Mouse (Mus musculus) heart, embryonic 14.5 days (tissue): ENCODE measurements around the gene Rhoj. TPM values are rescaled to one million over a fixed set of nuclear protein-coding genes. Genes with fewer than 3 reads are reported as not detected.
A peak's percentile ranks its signal among the peaks of the same experiment; 100 is the strongest.

Source experiments
- ATAC-seq: fragments of 200-750 bp; cut with Nextera tagmentation; 2 replicates; pipeline ENCODE4 v1.8.0; 2017; ENCODE audit warnings: low read depth, moderate TSS enrichment; ENCODE audit not compliant: insufficient number of reproducible peaks, insufficient read depth, low FRiP score
- H3K27ac ChIP-seq, 2 experiments: fragments of 200-500 bp in 1 of 2; fragments of 300-500 bp in 1 of 2; sonication (generic) in 1 of 2; replicated peaks in 1 of 2; 2 replicates each; pipeline ENCODE4 v1.5.1; 2012 to 2014; ENCODE audit warnings: low read depth in 2 of 2, low read length in 2 of 2, control low read depth in 1 of 2, mild to moderate bottlenecking in 1 of 2, mixed read lengths in 1 of 2; ENCODE audit not compliant: control insufficient read depth in 1 of 2, insufficient read depth in 1 of 2
- H3K27me3 ChIP-seq: fragments of 300-500 bp; sonication (generic); 2 replicates; pipeline ENCODE4 v1.6.1; 2014; ENCODE audit warnings: mild to moderate bottlenecking, low read length, control low read depth; ENCODE audit not compliant: control insufficient read depth, insufficient read depth
- H3K36me3 ChIP-seq: fragments of 300-500 bp; sonication (generic); 2 replicates; pipeline ENCODE4 v1.6.1; 2014; ENCODE audit warnings: mild to moderate bottlenecking, control low read depth, low read length, mixed read lengths; ENCODE audit not compliant: control insufficient read depth, insufficient read depth
- H3K4me1 ChIP-seq, 2 experiments: fragments of 200-500 bp in 1 of 2; fragments of 300-500 bp in 1 of 2; sonication (generic) in 1 of 2; 2 replicates each; pipeline ENCODE4 v1.6.1; 2012 to 2014; ENCODE audit warnings: low read length in 2 of 2, control low read depth in 1 of 2, mixed read lengths in 1 of 2; ENCODE audit not compliant: control insufficient read depth in 2 of 2, insufficient read depth in 2 of 2
- H3K4me2 ChIP-seq: fragments of 300-500 bp; sonication (generic); 2 replicates; pipeline ENCODE4 v1.6.1; 2014; ENCODE audit warnings: mild to moderate bottlenecking, low read length
- H3K4me3 ChIP-seq, 2 experiments: fragments of 200-500 bp in 1 of 2; fragments of 300-500 bp in 1 of 2; sonication (generic) in 1 of 2; 2 replicates each; pipeline ENCODE4 v1.5.1; 2012 to 2014; ENCODE audit warnings: low read length in 2 of 2, mild to moderate bottlenecking in 2 of 2, control low read depth in 1 of 2, low read depth in 1 of 2, moderate library complexity in 1 of 2; ENCODE audit not compliant: control insufficient read depth in 1 of 2, insufficient read depth in 1 of 2
- H3K9ac ChIP-seq: fragments of 300-500 bp; sonication (generic); 2 replicates; pipeline ENCODE4 v1.6.1; 2014; ENCODE audit warnings: mild to moderate bottlenecking, low read length
- H3K9me3 ChIP-seq: fragments of 300-500 bp; sonication (generic); 2 replicates; pipeline ENCODE4 v1.6.1; 2016; ENCODE audit warnings: low read length, control low read depth; ENCODE audit not compliant: control insufficient read depth
- WGBS: fragments of 180-500 bp; shearing (Covaris S2); extraction: QIAGEN DNeasy Blood & Tissue Kit; methylation state at CpG from one replicate; pipeline ENCODE4 v1.1.7; 2014; 5-methylcytosine and 5-hydroxymethylcytosine counted together
- polyA plus RNA-seq: library from polyadenylated mRNA; unstranded; fragments of >200 nt; fragmentation: Nextera tagmentation; extraction: Ambion mirVana; gene quantifications from 2 replicates; pipeline ENCODE4 v1.2.1, GENCODE M21; 2014

The Rhoj gene
- polyA plus RNA-seq, 1 experiment from 2014 or later = 48.5 TPM

- Histone ChIP-seq H3K4me1 (peaks cover 0 to 2% of the 10 kb centered on the region in 2 experiments; a peak in 1 of 4 replicates), H3K27ac (peak overlapping the region in 1 of 2 experiments; percentile 37; a peak in 1 of 4 replicates), H3K9me3 (no peaks in the 10 kb centered on the region), H3K36me3 (no peaks in the 10 kb centered on the region), H3K9ac (no peak overlapping the region), H3K27me3 (peaks cover 13% of the 10 kb centered on the region), H3K4me2 (no peak overlapping the region), H3K4me3 (no peak overlapping the region)
- 60% methylated on average over 3 of the region's 3 CpGs for WGBS
- ATAC-seq = no peak
These were observed 5.9 kb downstream of the Rhoj start for GRCm38 (mm10) chr12:75313992-75314391.

GRCm38 (mm10) chr12:75315851-75316250 lies 7.7 kb downstream of the Rhoj start:
- no peak overlapping the region for H3K4me2 ChIP-seq
- no peak overlapping the region for H3K4me3 ChIP-seq
- peaks cover 0 to 3% of the 10 kb centered on the region in 2 experiments; a peak in 2 of 4 replicates for H3K4me1 ChIP-seq
- H3K27me3 ChIP-seq = peaks cover 3% of the 10 kb centered on the region; the same call in 1 of the 2 replicates
- WGBS = 89% methylated on average over 3 of the region's 3 CpGs
- H3K27ac ChIP-seq = no peak overlapping the region
- no peak for ATAC-seq
- H3K9me3 ChIP-seq = no peaks in the 10 kb centered on the region
- no peak overlapping the region for H3K9ac ChIP-seq
- no peaks in the 10 kb centered on the region for H3K36me3 ChIP-seq

GRCm38 (mm10) chr12:75320441-75320925 lies 12.4 kb downstream of the Rhoj start:
- Histone ChIP-seq H3K27me3 (no peaks in the 10 kb centered on the region), H3K4me2 (no peak overlapping the region)
- WGBS = 43% methylated on average over 12 of the region's 12 CpGs

GRCm38 (mm10) chr12:75321189-75321588 lies 13.1 kb downstream of the Rhoj start:
- Histone ChIP-seq H3K27me3 (no peaks in the 10 kb centered on the region), H3K9me3 (peaks cover 6% of the 10 kb centered on the region; the same call in 1 of the 2 replicates), H3K27ac (no peak overlapping the region), H3K4me1 (peaks cover 0 to 3% of the 10 kb centered on the region in 2 experiments; a peak in 2 of 4 replicates), H3K4me3 (no peak overlapping the region), H3K4me2 (no peak overlapping the region), H3K9ac (no peak overlapping the region), H3K36me3 (0 out of 2 replicates have a peak, but pooled peaks cover 10% of the 10 kb centered on the region)
- no peak for ATAC-seq
- 61% methylated on average over 4 of the region's 4 CpGs for WGBS

More at GRCm38 (mm10) chr12:75320441-75320925, 12.4 kb downstream of the Rhoj start:
- Histone ChIP-seq H3K9ac (no peak overlapping the region), H3K4me1 (peaks cover 0 to 3% of the 10 kb centered on the region in 2 experiments; a peak in 2 of 4 replicates), H3K9me3 (peaks cover 6% of the 10 kb centered on the region; the same call in 1 of the 2 replicates), H3K36me3 (0 out of 2 replicates have a peak, but pooled peaks cover 10% of the 10 kb centered on the region), H3K27ac (no peak overlapping the region), H3K4me3 (no peak overlapping the region)
- no peak for ATAC-seq

GRCm38 (mm10) chr12:75329188-75329587 lies 21.1 kb downstream of the Rhoj start:
- 56% methylated on average over 2 of the region's 2 CpGs for WGBS
- no peak overlapping the region for H3K9ac ChIP-seq
- no peak for ATAC-seq

GRCm38 (mm10) chr12:75339894-75340293 lies 31.8 kb downstream of the Rhoj start:
- H3K9ac ChIP-seq = no peak overlapping the region
- H3K27me3 ChIP-seq = no peaks in the 10 kb centered on the region
- no peak for ATAC-seq
- no peaks in the 10 kb centered on the region for H3K36me3 ChIP-seq
- H3K9me3 ChIP-seq = no peaks in the 10 kb centered on the region
- no peaks in the 10 kb centered on the region for H3K4me1 ChIP-seq
- WGBS = 84% methylated on average over 3 of the region's 3 CpGs
- H3K4me2 ChIP-seq = no peak overlapping the region
- H3K27ac ChIP-seq = no peak overlapping the region
- no peak overlapping the region for H3K4me3 ChIP-seq

More at GRCm38 (mm10) chr12:75329188-75329587, 21.1 kb downstream of the Rhoj start:
- Histone ChIP-seq H3K4me2 (no peak overlapping the region), H3K27ac (no peak overlapping the region), H3K9me3 (no peaks in the 10 kb centered on the region), H3K4me3 (no peak overlapping the region), H3K27me3 (no peaks in the 10 kb centered on the region), H3K36me3 (0 out of 2 replicates have a peak, but pooled peaks cover 4% of the 10 kb centered on the region), H3K4me1 (peaks cover 0 to 5% of the 10 kb centered on the region in 2 experiments; a peak in 1 of 4 replicates)

GRCm38 (mm10) chr12:75340331-75340730 lies 32.2 kb downstream of the Rhoj start:
- Histone ChIP-seq H3K27me3 (no peaks in the 10 kb centered on the region), H3K36me3 (no peaks in the 10 kb centered on the region), H3K9ac (no peak overlapping the region), H3K4me2 (no peak overlapping the region), H3K4me1 (no peaks in the 10 kb centered on the region), H3K9me3 (no peaks in the 10 kb centered on the region), H3K27ac (no peak overlapping the region), H3K4me3 (no peak overlapping the region)
- WGBS = 85% methylated on average over 7 of the region's 7 CpGs
- ATAC-seq = no peak

- Histone ChIP-seq H3K9me3 (no peaks in the 10 kb centered on the region), H3K4me2 (no peak overlapping the region), H3K4me1 (peaks cover 2 to 6% of the 10 kb centered on the region in 2 experiments; a peak in 1 of 4 replicates), H3K36me3 (no peaks in the 10 kb centered on the region), H3K9ac (no peak overlapping the region), H3K27me3 (no peaks in the 10 kb centered on the region), H3K4me3 (no peak overlapping the region), H3K27ac (no peak overlapping the region)
- 70% methylated on average over 7 of the region's 7 CpGs for WGBS
- ATAC-seq = no peak
These were observed 40.4 kb downstream of the Rhoj start for GRCm38 (mm10) chr12:75348551-75348950.
